Mouse (Mus musculus): ENCODE results near the gene Cd200r3. TPM values are rescaled to one million over a fixed set of nuclear protein-coding genes. Genes with fewer than 3 reads are reported as not detected.

Cd200r3 gene
- polyA plus RNA-seq, 2 experiments, result 0.68 to 0.98 TPM

DNA sequence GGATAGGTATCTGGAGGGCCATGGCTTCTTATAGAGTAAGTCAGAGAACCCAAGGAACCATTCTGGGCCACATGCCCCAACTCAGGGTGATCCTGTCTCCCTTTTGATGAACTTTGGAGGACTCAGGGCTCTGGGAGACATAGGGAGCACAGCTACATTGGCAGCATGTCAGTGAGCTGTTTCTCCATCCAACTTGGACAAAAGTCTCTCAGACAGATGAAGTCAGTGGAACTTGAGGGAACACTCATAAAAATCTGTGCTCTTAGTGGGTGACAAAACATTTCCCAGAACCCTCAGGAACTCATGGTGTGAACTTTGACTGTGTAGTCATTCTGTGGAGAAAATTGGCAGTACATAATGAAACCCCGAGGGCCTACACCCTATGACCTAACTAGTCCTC, 53.2 kb downstream of the Cd200r3 start:
- no peak for DNase-seq (ENCODE audit: low read depth in 3 of 3, low spot score in 3 of 3)
- Histone ChIP-seq H3K27ac (no peak overlapping the region), H3K27me3 (ENCODE audit: control insufficient read depth, insufficient read depth, low read length) (no peaks in the 10 kb centered on the region), H3K4me1 (replicated peaks; ENCODE audit: control insufficient read depth in 2 of 2, insufficient read depth in 2 of 2, low read length in 1 of 2) (no peaks in the 10 kb centered on the region), H3K9ac (replicated peaks) (no peak overlapping the region), H3K36me3 (replicated peaks; ENCODE audit: control insufficient read depth, insufficient read depth, low read depth) (no peaks in the 10 kb centered on the region), H3K4me3 (ENCODE audit: insufficient read depth in 1 of 2, low read depth in 2 of 2, low read length in 2 of 2) (no peak overlapping the region), H3K9me3 (ENCODE audit: control insufficient read depth, low read length) (no peaks in the 10 kb centered on the region), H3K4me2 (ENCODE audit: low read depth) (no peak overlapping the region)
- ATAC-seq (ENCODE audit: insufficient read depth), result no peak
- TF ChIP-seq EP300 (IDR thresholded peaks at IDR 0.05; ENCODE audit: low read depth) (no peak), CTCF (IDR thresholded peaks at IDR 0.05; ENCODE audit: low read depth) (no peak)
- WGBS (ENCODE audit: insufficient replicate concordance), result 47% methylated on average over 1 of the region's 1 CpGs

- no peak for ATAC-seq (ENCODE audit: insufficient read depth)
- Histone ChIP-seq H3K27ac (no peak overlapping the region), H3K4me2 (ENCODE audit: low read depth) (no peak overlapping the region), H3K4me3 (ENCODE audit: insufficient read depth in 1 of 2, low read depth in 2 of 2, low read length in 2 of 2) (no peak overlapping the region), H3K36me3 (replicated peaks; ENCODE audit: control insufficient read depth, insufficient read depth, low read depth) (no peaks in the 10 kb centered on the region), H3K9me3 (ENCODE audit: control insufficient read depth, low read length) (no peaks in the 10 kb centered on the region), H3K4me1 (replicated peaks; ENCODE audit: control insufficient read depth in 2 of 2, insufficient read depth in 2 of 2, low read length in 1 of 2) (no peaks in the 10 kb centered on the region), H3K9ac (replicated peaks) (no peak overlapping the region), H3K27me3 (ENCODE audit: control insufficient read depth, insufficient read depth, low read length) (no peaks in the 10 kb centered on the region)
- TF ChIP-seq CTCF (IDR thresholded peaks at IDR 0.05; ENCODE audit: low read depth), result no peak
- TF ChIP-seq EP300 (IDR thresholded peaks at IDR 0.05; ENCODE audit: low read depth), result no peak
- DNase-seq (ENCODE audit: low read depth in 3 of 3, low spot score in 3 of 3), result no peak
- 21% methylated on average over 3 of the region's 3 CpGs for WGBS (ENCODE audit: insufficient replicate concordance)
These were observed 56.1 kb downstream of the Cd200r3 start for GRCm38 (mm10) chr16:44999537-44999936.

DNA sequence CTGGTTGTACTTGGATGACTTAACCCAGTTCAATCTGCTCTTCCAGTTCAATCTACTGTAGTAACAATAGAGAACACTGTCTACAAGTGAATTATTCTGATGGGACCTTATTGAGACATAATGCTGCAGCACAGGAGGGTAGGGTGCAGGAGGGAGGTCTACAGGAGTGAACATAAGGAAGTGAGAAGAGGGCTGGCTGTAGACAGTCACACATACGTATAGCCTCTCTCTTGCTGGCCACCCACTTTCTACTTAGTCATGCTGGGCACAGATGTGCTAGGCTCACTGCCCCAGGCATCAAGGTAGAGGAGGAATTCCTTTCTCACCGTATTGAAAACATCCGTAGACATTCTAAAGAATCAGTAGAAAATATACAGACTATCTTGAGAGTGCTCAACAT, 61.0 kb downstream of the Cd200r3 start:
- Histone ChIP-seq H3K9me3 (ENCODE audit: control insufficient read depth, low read length) (no peaks in the 10 kb centered on the region), H3K9ac (replicated peaks) (no peak overlapping the region), H3K4me2 (ENCODE audit: low read depth) (no peak overlapping the region), H3K27ac (no peak overlapping the region), H3K27me3 (ENCODE audit: control insufficient read depth, insufficient read depth, low read length) (no peaks in the 10 kb centered on the region), H3K4me1 (replicated peaks; ENCODE audit: control insufficient read depth in 2 of 2, insufficient read depth in 2 of 2, low read length in 1 of 2) (0 out of 4 replicates have a peak, but pooled peaks cover 0 to 3% of the 10 kb centered on the region in 2 experiments), H3K36me3 (replicated peaks; ENCODE audit: control insufficient read depth, insufficient read depth, low read depth) (no peaks in the 10 kb centered on the region), H3K4me3 (ENCODE audit: insufficient read depth in 1 of 2, low read depth in 2 of 2, low read length in 2 of 2) (no peak overlapping the region)
- 50% methylated on average over 3 of the region's 3 CpGs for WGBS (ENCODE audit: insufficient replicate concordance)
- TF ChIP-seq EP300 (IDR thresholded peaks at IDR 0.05; ENCODE audit: low read depth) (no peak), CTCF (IDR thresholded peaks at IDR 0.05; ENCODE audit: low read depth) (no peak)
- ATAC-seq (ENCODE audit: insufficient read depth), result no peak
- no peak for DNase-seq (ENCODE audit: low read depth in 3 of 3, low spot score in 3 of 3)

DNA sequence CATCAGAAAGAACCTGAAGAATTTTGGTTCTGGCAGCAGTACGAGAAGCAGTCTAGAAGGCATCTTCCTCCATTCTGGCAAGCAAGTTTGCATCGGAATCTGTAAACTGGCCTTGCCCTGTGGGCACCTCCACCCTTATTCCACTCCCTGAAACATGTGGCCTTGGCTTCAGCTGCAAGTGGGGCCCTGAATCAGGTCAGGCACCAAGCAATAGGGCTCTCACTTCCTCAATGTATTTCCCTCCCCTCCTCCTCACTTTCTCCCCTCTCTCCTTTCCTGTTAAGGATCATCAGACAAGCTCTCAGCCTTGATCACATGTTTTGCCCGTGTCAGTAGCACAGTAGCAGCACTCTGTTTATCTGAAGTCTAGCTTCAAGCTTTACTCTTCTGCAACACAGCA, 61.8 kb downstream of the Cd200r3 start:
- H3K4me2 ChIP-seq (ENCODE audit: low read depth), result no peak overlapping the region
- no peak for DNase-seq (ENCODE audit: low read depth in 3 of 3, low spot score in 3 of 3)
- TF ChIP-seq EP300 (IDR thresholded peaks at IDR 0.05; ENCODE audit: low read depth) (no peak), CTCF (IDR thresholded peaks at IDR 0.05; ENCODE audit: low read depth) (no peak)
- H3K4me1 ChIP-seq (replicated peaks; ENCODE audit: control insufficient read depth in 2 of 2, insufficient read depth in 2 of 2, low read length in 1 of 2), result 0 out of 4 replicates have a peak, but pooled peaks cover 0 to 3% of the 10 kb centered on the region in 2 experiments
- no peaks in the 10 kb centered on the region for H3K27me3 ChIP-seq (ENCODE audit: control insufficient read depth, insufficient read depth, low read length)
- WGBS (ENCODE audit: insufficient replicate concordance), result 47% methylated on average over 3 of the region's 3 CpGs
- no peak overlapping the region for H3K9ac ChIP-seq (replicated peaks)
- ATAC-seq (ENCODE audit: insufficient read depth), result no peak
- no peaks in the 10 kb centered on the region for H3K36me3 ChIP-seq (replicated peaks; ENCODE audit: control insufficient read depth, insufficient read depth, low read depth)
- no peak overlapping the region for H3K4me3 ChIP-seq (ENCODE audit: insufficient read depth in 1 of 2, low read depth in 2 of 2, low read length in 2 of 2)
- no peak overlapping the region for H3K27ac ChIP-seq
- no peaks in the 10 kb centered on the region for H3K9me3 ChIP-seq (ENCODE audit: control insufficient read depth, low read length)

- 53% methylated on average over 2 of the region's 2 CpGs for WGBS (ENCODE audit: insufficient replicate concordance)
These were observed 63.5 kb downstream of the Cd200r3 start for GRCm38 (mm10) chr16:45006971-45007370.

More at GRCm38 (mm10) chr16:45006971-45007370, 63.5 kb downstream of the Cd200r3 start:
- no peaks in the 10 kb centered on the region for H3K27me3 ChIP-seq (ENCODE audit: control insufficient read depth, insufficient read depth, low read length)
- H3K36me3 ChIP-seq (replicated peaks; ENCODE audit: control insufficient read depth, insufficient read depth, low read depth), result no peaks in the 10 kb centered on the region
- no peak overlapping the region for H3K9ac ChIP-seq (replicated peaks)
- H3K4me2 ChIP-seq (ENCODE audit: low read depth), result no peak overlapping the region
- DNase-seq (ENCODE audit: low read depth in 3 of 3, low spot score in 3 of 3) (no peak), ATAC-seq (ENCODE audit: insufficient read depth) (no peak)
- 0 out of 4 replicates have a peak, but pooled peaks cover 0 to 3% of the 10 kb centered on the region in 2 experiments for H3K4me1 ChIP-seq (replicated peaks; ENCODE audit: control insufficient read depth in 2 of 2, insufficient read depth in 2 of 2, low read length in 1 of 2)
- H3K9me3 ChIP-seq (ENCODE audit: control insufficient read depth, low read length), result no peaks in the 10 kb centered on the region
- TF ChIP-seq EP300 (IDR thresholded peaks at IDR 0.05; ENCODE audit: low read depth) (no peak), CTCF (IDR thresholded peaks at IDR 0.05; ENCODE audit: low read depth) (no peak)
- no peak overlapping the region for H3K27ac ChIP-seq
- H3K4me3 ChIP-seq (ENCODE audit: insufficient read depth in 1 of 2, low read depth in 2 of 2, low read length in 2 of 2), result no peak overlapping the region

Data from liver, embryonic 14.5 days (tissue).